Mouse (Mus musculus) testis, postnatal 10 days (tissue): ENCODE data around the gene Efna2.

Source experiments
- DNase-seq: peaks from one replicate; pipeline ENCODE4 v3.0.0; 2021; ENCODE audit warnings: low spot score

Efna2 gene

GRCm38 (mm10) chr10:80168038-80168661 lies 11.1 kb upstream of the Efna2 start:
- peak; percentile 97 for DNase-seq

- no peak for DNase-seq
Measured at GRCm38 (mm10) chr10:80169070-80169469, 10.2 kb upstream of the Efna2 start.

- DNase-seq = no peak
Measured at GRCm38 (mm10) chr10:80169651-80170050, 9.6 kb upstream of the Efna2 start.

- DNase-seq = no peak
Measured at GRCm38 (mm10) chr10:80170052-80170451, 9.2 kb upstream of the Efna2 start.

GRCm38 (mm10) chr10:80170601-80171021 lies 8.7 kb upstream of the Efna2 start:
- DNase-seq = no peak

- no peak for DNase-seq
Measured at GRCm38 (mm10) chr10:80171252-80171651, 8.0 kb upstream of the Efna2 start.

GRCm38 (mm10) chr10:80171760-80172526 lies 7.3 kb upstream of the Efna2 start:
- no peak for DNase-seq

GRCm38 (mm10) chr10:80172527-80173292 lies 6.6 kb upstream of the Efna2 start, which contains the start of gene 1600002K03Rik:
TSS of gene 1600002K03Rik (plus strand) at chr10:80172944.
- DNase-seq = peak; percentile 92

- DNase-seq = no peak
Measured at GRCm38 (mm10) chr10:80173358-80173757, 5.9 kb upstream of the Efna2 start.

GRCm38 (mm10) chr10:80173955-80174640 lies 5.2 kb upstream of the Efna2 start:
- no peak for DNase-seq

- no peak for DNase-seq
Measured at GRCm38 (mm10) chr10:80174705-80175104, 4.6 kb upstream of the Efna2 start.

- DNase-seq = no peak
Measured at GRCm38 (mm10) chr10:80175536-80176269, 3.6 kb upstream of the Efna2 start.

GRCm38 (mm10) chr10:80176270-80176834 lies 2.9 kb upstream of the Efna2 start:
- DNase-seq = no peak

- no peak for DNase-seq
Measured at GRCm38 (mm10) chr10:80177441-80178279, 1.6 kb upstream of the Efna2 start.

- DNase-seq = peak; percentile 39
Measured at GRCm38 (mm10) chr10:80180288-80180687, 1.0 kb downstream of the Efna2 start.

- DNase-seq = no peak
Measured at GRCm38 (mm10) chr10:80180823-80181222, 1.5 kb downstream of the Efna2 start.

GRCm38 (mm10) chr10:80182547-80182946 lies 3.3 kb downstream of the Efna2 start:
- no peak for DNase-seq

- no peak for DNase-seq
Measured at GRCm38 (mm10) chr10:80186649-80187048, 7.4 kb downstream of the Efna2 start.

GRCm38 (mm10) chr10:80187739-80188138 lies 8.5 kb downstream of the Efna2 start:
- DNase-seq = no peak

GRCm38 (mm10) chr10:80188453-80189024 lies 9.3 kb downstream of the Efna2 start:
- no peak for DNase-seq
